Mouse (Mus musculus): ENCODE data around the gene Micall2.

Micall2 gene

DNA sequence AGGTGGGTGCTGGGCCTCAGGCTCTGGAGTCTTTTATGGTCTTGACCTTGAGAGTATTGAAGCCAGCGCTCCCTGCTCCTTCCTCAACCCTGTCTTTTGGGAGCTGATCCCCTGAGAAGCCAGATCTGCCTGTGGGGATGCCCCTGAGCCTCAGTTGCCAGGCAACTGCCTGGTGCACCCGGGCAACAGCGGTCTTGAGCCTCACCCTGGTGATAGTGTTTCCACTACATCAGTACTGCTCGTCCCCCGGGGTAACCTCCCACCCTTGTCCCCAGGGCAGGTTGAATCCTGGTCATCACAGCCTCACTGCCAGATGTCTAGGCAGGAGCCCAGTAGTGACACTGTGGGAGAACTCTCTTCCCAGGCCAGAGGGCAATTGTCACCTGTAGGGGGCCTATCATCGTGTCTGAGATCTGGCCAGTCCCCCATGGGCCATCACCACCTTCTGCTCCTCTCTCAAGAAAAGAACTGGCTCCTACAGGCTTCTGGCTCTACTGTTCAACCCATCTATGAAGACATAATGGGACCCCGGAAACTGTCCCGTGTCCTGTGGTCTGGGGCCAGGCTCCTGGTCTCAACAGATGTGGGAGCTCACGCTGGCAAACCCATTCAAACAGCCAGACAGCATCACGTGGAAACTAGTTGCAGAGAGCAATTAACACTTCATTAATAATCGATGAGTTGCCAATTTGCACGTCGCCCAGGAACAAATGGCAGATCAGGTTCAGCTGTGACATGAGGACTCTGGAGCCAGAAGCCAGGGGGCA is 61.0 kb downstream of the Micall2 start:
- no peak for DNase-seq

DNA sequence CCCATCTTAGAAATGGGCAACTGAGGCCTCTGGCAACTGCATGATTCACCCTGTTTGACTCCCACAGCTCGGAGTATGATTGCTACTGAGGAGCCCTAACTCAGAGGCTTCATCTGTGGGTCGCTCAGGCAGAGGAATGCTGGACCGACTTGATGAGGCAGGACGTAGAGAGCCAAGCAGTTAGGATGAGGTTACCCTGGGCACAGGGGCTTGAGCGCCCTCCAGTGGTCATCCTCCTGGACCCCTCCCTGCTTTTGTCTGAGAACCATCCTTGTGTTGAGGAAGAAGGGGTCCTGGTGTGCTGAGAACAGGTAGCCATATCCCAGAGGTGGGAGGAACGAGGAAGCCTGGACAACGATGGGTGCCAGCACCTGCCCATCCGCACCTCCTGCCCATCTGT is 66.8 kb downstream of the Micall2 start:
- peak; percentile 87 to 88 for DNase-seq

DNA sequence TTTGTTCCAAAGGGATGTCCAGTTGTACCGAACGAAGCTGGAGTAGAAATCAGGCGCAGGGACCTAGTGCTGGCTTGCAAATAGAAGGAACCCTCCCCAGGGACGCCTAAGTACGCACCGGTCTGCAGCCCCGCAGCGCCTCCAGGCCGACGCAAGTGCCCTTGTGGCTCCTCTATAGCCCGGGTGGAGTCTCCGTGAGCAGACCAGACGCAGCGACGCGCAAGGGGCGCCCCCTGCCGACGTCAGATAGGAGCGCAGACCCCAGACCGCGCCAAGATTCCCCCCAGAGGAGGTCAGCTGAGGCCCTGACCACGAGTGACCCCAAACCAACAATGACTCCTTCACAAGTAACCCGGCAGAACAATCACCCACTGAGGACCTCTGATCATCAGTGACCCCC is 67.6 kb downstream of the Micall2 start:
- DNase-seq, result peak; percentile 90 to 91

DNA sequence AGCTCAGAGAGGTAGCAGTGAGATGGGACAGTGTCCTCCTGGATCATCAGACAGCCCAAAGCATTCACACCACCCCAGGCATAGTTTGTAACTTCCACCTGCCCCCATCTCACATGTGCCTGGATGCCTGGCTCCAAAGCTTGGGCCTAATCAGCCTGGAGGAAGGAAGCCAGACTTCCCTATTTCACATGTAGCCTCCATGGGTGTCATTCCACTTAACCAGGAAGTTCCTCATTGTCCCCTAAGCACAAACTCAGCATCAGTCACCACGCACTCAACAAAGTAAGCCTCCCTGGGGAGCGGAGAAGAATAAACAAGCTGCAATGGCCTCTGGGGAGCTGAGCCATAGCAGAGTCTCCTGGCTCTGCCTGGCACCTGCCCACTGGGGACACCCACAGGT is 69.6 kb downstream of the Micall2 start:
- DNase-seq, result no peak

DNA sequence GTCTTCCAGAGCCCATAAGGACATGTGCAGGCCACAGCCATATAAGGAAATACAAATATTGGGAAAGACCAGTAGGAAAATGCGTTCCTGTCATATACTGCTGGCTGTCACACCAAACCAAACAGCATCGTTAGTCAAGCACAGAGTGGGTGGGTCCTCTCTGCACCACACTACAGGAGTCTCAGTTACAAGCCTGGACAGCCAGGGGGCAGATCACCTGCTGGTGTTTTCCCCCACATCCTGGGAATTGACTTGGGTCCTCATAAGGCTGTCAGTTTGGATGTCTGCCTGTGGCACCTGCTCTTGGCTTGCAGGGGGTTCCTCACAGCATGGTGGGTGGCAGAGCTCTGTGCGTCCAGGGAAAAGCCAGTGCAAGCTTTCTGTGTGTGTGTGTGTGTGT is 70.8 kb downstream of the Micall2 start:
- no peak for DNase-seq

DNA sequence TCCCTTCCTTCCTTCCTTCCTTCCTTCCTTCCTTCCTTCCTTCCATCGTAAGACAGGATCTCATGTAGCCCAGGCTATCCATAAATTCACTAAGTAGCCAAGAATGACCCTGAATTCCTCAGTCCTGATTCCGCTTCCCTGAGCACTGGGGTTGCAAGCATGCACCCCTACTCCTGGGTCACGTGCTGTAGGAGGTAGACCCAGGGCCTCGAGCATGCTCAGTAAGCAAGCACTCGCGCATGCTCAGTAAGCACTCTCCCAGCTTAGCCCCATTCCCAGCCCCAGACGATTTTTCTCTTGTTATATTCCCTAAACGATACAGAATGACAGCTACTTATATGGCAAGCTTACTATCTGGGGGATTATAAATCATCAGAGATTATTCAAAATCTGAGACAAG is 74.4 kb downstream of the Micall2 start:
- DNase-seq, result no peak

DNA sequence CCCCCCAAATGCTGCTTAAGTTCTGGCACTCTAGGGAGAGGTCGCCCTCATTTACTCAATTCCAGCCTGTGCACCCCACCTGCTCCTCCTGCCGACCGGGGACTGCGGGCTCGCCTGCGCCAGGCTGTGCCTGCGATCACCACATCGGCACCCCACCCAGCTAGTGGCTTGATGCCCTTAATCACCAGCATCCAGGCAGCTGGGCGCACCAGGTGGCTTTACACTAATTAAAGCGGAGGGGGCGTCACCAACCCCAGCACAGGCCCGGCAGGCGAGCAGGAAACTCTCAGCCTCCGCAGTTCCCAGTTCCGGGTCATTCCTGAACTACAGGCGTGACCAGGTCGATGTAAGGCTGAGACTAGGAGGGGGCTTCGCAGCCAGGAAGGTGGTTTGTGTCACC is 76.8 kb downstream of the Micall2 start:
- DNase-seq, result no peak

DNA sequence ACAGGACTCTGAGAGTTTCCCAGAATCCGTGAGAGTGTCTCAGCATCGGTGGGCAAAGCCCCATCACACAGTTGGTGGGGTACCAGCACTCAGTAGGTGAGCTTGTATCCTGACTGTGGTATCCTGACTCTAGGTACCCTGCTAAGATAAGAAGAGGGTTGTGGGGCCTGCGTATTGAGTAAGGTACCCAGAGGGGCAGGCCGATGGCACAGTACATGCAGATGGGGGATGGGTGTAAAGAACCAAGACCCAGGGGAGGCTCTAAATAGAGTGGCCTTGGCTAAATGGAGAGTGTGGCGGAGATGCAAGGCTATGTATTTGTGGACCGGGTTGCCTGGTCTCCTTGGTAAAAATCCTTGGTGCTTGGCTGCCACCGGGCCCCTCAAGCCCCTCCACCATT is 77.3 kb downstream of the Micall2 start:
- DNase-seq, result no peak

DNA sequence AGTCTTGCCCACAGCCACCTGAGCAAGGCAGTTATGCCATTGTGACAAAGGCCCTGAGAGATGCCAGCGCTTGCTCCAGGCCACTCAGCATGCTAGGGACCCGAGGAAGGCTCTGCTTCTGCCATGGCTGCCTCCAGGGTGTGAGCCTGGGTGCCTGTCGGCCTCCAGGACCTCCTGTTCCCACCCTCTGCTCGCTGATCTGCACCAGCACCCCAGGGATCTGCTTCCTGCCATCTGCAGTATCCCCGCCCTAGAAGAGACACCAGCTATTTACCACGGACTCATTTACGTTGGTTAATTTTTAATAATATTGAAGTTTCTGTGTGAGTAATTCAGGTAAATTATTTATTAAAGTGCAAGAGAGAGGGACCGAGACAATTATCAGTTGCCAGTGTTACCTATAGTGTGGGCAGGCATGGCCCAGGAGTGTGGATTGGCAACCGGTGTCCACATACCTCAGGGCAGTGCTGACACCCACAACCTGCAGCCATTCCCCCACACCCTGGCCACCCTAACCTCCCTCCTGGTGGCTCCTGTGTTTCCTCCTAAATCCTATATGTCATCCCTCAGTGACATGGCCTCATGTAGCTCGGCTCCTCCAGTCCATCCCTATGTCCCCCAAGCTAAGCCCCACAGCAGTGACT is 78.1 kb downstream of the Micall2 start:
- DNase-seq, result no peak

Measured in cerebellum, postnatal 36 days (tissue).